Mouse (Mus musculus): ENCODE data around the gene Zkscan14. TPM values are rescaled to one million over a fixed set of nuclear protein-coding genes. Genes with fewer than 3 reads are reported as not detected.

The Zkscan14 gene
- polyA plus RNA-seq (2015; fragmentation: Nextera tagmentation; extraction: Ambion mirVana) = 5.6 and 6.2 TPM in 2 replicates

GRCm38 (mm10) chr5:145201321-145201991, at the start of gene Zkscan14:
TSS of gene Zkscan14 (minus strand) at chr5:145201868.

DNA sequence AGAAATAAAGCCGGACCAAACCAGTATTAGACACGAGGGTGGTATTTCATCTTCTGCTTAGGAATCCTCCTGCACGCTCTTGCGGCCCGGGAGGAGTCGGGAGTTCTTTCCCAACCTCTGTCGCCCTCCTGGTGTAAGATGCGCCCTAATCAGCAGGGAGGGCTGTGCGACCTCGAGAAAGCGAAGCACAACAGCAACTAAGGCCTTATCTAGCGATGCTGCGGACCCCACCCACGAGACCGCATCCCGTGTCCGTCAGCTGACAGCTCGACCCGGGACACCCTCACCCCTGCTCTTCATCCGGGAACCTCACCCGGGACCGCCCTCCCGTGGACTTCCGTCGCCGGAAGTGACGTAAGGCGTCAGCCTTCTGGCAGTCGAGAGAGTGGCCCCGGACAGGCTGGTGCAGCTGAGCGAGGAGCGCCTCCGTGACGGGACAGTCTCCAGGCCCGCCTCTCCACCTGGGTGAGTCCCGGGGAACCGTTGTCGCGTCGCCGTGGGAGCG, 29.8 kb upstream of the Zkscan14 start, which contains the start of gene Zfp655:
Zfp655 (plus strand) TSS at position 349 of the 505 bp plus-strand sequence.

DNA sequence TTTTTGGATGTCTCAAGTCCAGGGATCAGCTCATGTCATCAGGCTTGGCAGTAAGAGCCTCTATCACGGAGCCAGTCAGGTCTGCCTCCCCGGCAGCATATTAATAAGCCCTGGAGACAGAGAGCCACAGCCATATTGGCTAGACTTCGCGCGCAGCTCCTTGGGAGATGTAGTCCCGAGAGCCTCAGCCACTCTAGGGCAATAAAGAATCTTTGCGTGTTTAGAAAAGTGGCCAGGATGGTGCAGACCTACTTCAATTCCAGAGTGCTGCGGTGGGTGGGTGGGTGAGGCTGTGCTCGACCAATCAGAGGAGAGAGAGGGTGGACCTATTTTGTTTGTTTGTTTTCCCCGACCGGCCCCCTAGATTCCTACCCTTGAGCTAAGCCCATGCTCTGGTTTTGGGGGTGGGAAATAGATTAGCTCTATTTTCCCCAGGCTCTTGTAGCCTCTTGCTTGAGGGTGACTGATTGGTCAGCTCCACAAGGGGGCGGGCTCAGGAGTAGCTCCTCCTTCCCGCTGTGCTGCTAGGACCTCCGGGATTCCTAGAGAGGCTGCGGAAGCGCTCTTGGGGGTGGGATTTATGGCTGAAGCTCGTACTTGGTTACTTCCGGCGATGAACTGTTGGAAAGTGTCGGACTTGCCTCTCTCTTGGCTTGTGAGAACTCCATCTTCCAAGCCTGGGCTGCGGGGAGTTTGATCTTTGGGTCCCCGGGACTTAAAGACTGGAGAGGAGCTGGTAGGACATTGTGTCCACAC, 2.4 kb upstream of the Zkscan14 start, which contains the start of gene Zkscan5:
Zkscan5 (plus strand) TSS at position 627 of the 756 bp plus-strand sequence.

DNA sequence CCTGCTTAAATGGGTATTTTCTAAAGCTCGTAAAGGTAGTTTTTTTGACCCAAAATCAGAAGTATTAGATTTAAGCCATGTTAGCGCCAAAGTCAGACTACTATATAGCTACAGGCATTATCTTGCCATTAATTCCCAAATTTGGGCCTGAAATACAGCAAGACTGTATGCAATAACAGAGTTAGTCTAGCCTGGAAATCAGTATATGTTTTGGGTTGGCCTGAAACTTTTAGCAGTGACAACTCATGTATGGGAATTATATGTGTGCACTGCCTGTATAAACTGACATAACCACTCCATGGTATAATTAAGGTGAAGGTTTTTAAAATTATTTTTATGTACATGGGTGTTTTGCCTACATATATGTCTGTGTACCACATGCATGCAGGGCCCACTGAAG, 9.7 kb downstream of the Zkscan14 start, which contains the start of gene Atp5j2:
Atp5j2 (minus strand) TSS at position 101 of the 400 bp plus-strand sequence.

GRCm38 (mm10) chr5:145166536-145167305, 34.9 kb downstream of the Zkscan14 start, which contains the start of the genes Ptcd1 and Cpsf4:
TSS of gene Ptcd1 (minus strand) at chr5:145167108.
TSS of gene Cpsf4 (plus strand) at chr5:145167213.

Other genes with a start within 250 kb of the Zkscan14 start
- 12.3 and 13.1 TPM in 2 replicates for gene Smurf1, start 236.0 kb downstream of the Zkscan14 start, polyA plus RNA-seq (2015; fragmentation: Nextera tagmentation; extraction: Ambion mirVana)
- not detected in 2 replicates for gene Gm4871, start 169.1 kb downstream of the Zkscan14 start, polyA plus RNA-seq (2015; fragmentation: Nextera tagmentation; extraction: Ambion mirVana)
- gene 1700018F24Rik, start 158.9 kb downstream of the Zkscan14 start, polyA plus RNA-seq (2015; fragmentation: Nextera tagmentation; extraction: Ambion mirVana) = not detected in 2 replicates
- 188 and 216 TPM in 2 replicates for gene Arpc1a, start 118.0 kb downstream of the Zkscan14 start, polyA plus RNA-seq (2015; fragmentation: Nextera tagmentation; extraction: Ambion mirVana)
- gene Kpna7, start 117.8 kb downstream of the Zkscan14 start, polyA plus RNA-seq (2015; fragmentation: Nextera tagmentation; extraction: Ambion mirVana) = not detected in 2 replicates
- 381 and 490 TPM in 2 replicates for gene Arpc1b, start 87.7 kb downstream of the Zkscan14 start, polyA plus RNA-seq (2015; fragmentation: Nextera tagmentation; extraction: Ambion mirVana)
- 49.6 and 60.3 TPM in 2 replicates for gene Pdap1, start 61.6 kb downstream of the Zkscan14 start, polyA plus RNA-seq (2015; fragmentation: Nextera tagmentation; extraction: Ambion mirVana)
- gene Bud31, start 61.5 kb downstream of the Zkscan14 start, polyA plus RNA-seq (2015; fragmentation: Nextera tagmentation; extraction: Ambion mirVana) = 127 and 128 TPM in 2 replicates
- 8.5 TPM in 2 replicates for gene Ptcd1, start 34.8 kb downstream of the Zkscan14 start, polyA plus RNA-seq (2015; fragmentation: Nextera tagmentation; extraction: Ambion mirVana)
- 17.6 and 20.6 TPM in 2 replicates for gene Cpsf4, start 34.7 kb downstream of the Zkscan14 start, polyA plus RNA-seq (2015; fragmentation: Nextera tagmentation; extraction: Ambion mirVana)
- 609 and 628 TPM in 2 replicates for gene Atp5j2, start 9.8 kb downstream of the Zkscan14 start, polyA plus RNA-seq (2015; fragmentation: Nextera tagmentation; extraction: Ambion mirVana)
- 5.3 and 5.5 TPM in 2 replicates for gene Zkscan5, start 2.7 kb upstream of the Zkscan14 start, polyA plus RNA-seq (2015; fragmentation: Nextera tagmentation; extraction: Ambion mirVana)
- gene Zfp655, start 29.8 kb upstream of the Zkscan14 start, polyA plus RNA-seq (2015; fragmentation: Nextera tagmentation; extraction: Ambion mirVana) = 28.1 and 29.6 TPM in 2 replicates
- gene Zscan25, start 78.6 kb upstream of the Zkscan14 start, polyA plus RNA-seq (2015; fragmentation: Nextera tagmentation; extraction: Ambion mirVana) = 0.46 and 0.57 TPM in 2 replicates
- 1.4 and 1.5 TPM in 2 replicates for gene Cyp3a57, start 143.4 kb upstream of the Zkscan14 start, polyA plus RNA-seq (2015; fragmentation: Nextera tagmentation; extraction: Ambion mirVana)